Mouse (Mus musculus): ENCODE data around the gene Olfr623.

Gene Olfr623

DNA sequence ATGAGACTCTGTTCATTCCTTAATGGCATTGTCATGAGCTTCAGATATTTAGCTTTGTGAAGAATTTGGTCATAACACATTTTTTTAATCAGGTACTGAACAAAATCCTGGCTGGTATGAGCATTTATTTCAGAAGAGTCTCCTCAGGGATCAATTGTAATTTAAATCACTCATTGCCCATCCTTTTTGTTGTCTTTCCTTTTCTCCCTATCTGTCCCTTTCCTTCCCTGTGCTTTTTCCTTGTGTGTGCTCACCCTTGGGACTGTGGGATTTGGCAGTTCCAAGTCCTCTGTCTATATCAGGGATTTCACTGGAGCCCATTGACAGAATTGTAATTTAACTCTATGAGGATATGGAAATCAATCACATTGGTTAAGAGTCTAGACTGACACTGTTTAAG, at the start of gene Olfr623:
Gene Olfr623 (minus strand): TSS at position 101 of the 400 bp plus-strand sequence.
- DNase-seq (ENCODE audit: inconsistent age in 2 of 2, low spot score in 1 of 2) = no peak

DNA sequence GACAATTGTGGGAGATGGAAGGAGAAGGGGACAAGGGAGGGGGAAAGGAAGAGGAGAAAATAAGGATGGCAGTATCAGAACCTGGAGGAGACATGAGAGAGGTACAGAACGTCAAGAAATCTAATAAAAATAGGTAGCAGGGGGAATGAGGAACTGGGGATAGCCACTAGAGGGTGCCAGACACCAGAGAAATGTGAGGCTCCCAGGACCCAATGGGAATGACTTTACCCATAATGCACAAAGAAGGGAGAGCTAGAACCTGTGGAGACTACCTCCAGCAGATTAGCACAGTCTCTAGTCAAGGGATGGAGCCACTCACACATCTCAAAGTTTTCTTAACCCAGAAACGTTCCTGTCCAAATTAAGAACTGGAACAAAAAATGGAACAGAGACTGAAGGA, 48.5 kb upstream of the Olfr623 start:
- DNase-seq (ENCODE audit: inconsistent age in 2 of 2, low spot score in 1 of 2) = peak in 1 of 2 experiments; percentile 23

DNA sequence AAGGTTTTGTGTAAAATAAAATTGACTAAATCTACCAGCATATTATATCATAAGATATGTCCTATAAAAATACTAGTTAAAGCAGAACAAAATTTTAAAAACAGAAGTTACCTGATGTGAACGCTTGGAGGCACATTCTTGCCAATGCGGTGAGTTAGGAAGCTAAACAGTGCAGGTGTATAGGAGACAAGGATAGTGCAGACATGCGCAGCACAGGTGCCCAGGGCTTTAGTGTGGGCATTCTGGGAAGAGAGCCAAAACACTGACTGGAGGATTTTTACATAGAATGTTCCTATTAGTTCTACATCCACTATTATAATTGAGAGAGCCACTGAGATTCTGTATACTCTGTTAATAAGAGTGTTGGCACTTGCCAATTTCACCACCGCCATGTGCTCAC, 36.0 kb upstream of the Olfr623 start:
- no peak for DNase-seq (ENCODE audit: inconsistent age in 2 of 2, low spot score in 1 of 2)

- no peak for DNase-seq (ENCODE audit: inconsistent age in 2 of 2, low spot score in 1 of 2)
Observed at GRCm38 (mm10) chr7:103682420-103682819, 18.9 kb upstream of the Olfr623 start, which contains the start of gene Olfr625-ps1. TSS of gene Olfr625-ps1 (plus strand) at chr7:103682720.

DNA sequence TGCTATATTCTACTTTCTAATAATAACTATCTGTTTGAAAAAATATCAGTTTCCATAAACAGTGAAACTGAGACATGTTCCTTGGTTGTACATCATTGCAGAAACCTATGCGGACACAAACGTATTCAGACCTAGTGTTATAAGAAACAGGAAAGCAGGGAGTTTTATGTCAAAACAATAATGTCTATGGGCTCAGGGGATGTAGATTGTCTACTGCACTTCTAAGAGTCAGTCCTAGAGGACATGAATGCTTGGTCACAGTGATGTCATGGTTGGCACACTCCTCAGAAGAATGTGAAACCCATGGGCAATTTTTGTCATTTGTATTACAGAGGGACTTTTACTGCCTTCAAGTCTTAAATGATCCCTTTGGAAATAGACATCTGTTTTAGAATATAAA, 7.6 kb upstream of the Olfr623 start, which contains the start of gene Olfr624:
Gene Olfr624 (minus strand): TSS at position 101 of the 400 bp plus-strand sequence.
- no peak for DNase-seq (ENCODE audit: inconsistent age in 2 of 2, low spot score in 1 of 2)

DNA sequence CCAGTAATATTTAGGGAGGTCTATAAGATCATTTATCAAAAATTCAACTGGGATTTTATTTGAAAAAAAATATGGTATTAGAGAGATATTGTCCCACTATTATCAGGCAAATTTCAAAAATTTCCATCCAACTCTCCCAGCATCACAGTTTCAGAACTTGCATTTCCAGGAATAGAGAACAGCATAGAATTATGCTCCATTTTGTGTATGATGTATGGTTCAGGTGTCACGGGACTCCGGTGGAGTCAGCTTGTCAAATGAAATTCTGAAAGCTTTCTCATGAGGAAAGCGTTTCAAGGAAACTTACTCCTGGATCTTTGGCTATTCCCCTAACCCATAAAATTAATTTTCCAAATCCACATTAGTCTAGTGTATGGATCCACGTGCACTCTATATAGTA, 19.4 kb downstream of the Olfr623 start:
- no peak for DNase-seq (ENCODE audit: inconsistent age in 2 of 2, low spot score in 1 of 2)

GRCm38 (mm10) chr7:103642602-103643001, 20.9 kb downstream of the Olfr623 start, which contains the start of gene Olfr622:
TSS of gene Olfr622 (minus strand) at chr7:103642702.
- DNase-seq (ENCODE audit: inconsistent age in 2 of 2, low spot score in 1 of 2) = no peak

- no peak for DNase-seq (ENCODE audit: inconsistent age in 2 of 2, low spot score in 1 of 2)
Observed at GRCm38 (mm10) chr7:103636795-103637194, 26.7 kb downstream of the Olfr623 start.

DNA sequence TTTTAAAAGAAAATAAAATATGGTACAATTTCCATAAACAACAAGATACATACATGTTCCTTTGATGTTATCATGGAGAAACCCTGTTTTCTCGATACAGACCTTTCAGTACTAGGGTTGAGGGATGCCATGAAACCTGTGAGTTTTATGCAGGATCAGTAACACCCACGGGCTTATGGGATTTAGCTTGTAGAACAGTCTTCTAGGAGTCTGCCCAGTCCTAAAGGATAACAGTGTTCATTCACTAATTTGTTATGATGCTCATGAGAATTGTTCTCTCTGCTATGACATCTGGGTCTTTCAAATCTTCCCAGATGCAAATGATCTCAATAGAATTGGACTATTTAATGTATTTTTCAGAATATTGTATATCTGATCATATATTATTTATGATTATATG, 51.1 kb downstream of the Olfr623 start, which contains the start of gene Olfr620:
Gene Olfr620 (minus strand): TSS at position 101 of the 400 bp plus-strand sequence.
- no peak for DNase-seq (ENCODE audit: inconsistent age in 2 of 2, low spot score in 1 of 2)

All from adrenal gland, adult (tissue).